Mouse (Mus musculus) gastrocnemius, adult 18-20 months (tissue): ENCODE data around the gene Cpb2. TPM values are rescaled to one million over a fixed set of nuclear protein-coding genes. Genes with fewer than 3 reads are reported as not detected.

ENCODE experiments used
- microRNA-seq: library from miRNA; unstranded; fragments of <30 nt; microRNA quantifications from one replicate; pipeline ENCODE4 v1.2.0, GENCODE M21; 2021
- total RNA-seq, 2 experiments: library from RNA; stranded (reverse); gene quantifications; 2 replicates each; pipeline ENCODE4 v1.2.3; 2021

Gene Cpb2
- total RNA-seq, 2 experiments from 2014 or later: not detected

Small RNAs within 50 kb of the gene (microRNA-seq; reads per million reads assigned to microRNA genes)
- not detected for gene Gm44482

Other genes with a start within 250 kb of the Cpb2 start
- gene Rubcnl, start 226.3 kb upstream of the Cpb2 start, total RNA-seq: under 1 TPM; 0.12 to 0.14 TPM
- not detected for gene Lrrc63, start 111.4 kb upstream of the Cpb2 start, total RNA-seq
- gene Lcp1, start 111.2 kb upstream of the Cpb2 start, total RNA-seq: 1 to 10 TPM; 1.6 to 2.9 TPM
- gene Zc3h13, start 42.1 kb downstream of the Cpb2 start, total RNA-seq: 10 to 100 TPM; 13.4 to 15.2 TPM
- not detected for gene Siah3, start 213.7 kb downstream of the Cpb2 start, total RNA-seq